Mouse (Mus musculus) midbrain, embryonic 16.5 days (tissue): ENCODE results near the gene Erbb2. TPM values are rescaled to one million over a fixed set of nuclear protein-coding genes. Genes with fewer than 3 reads are reported as not detected.

Experiments
- ATAC-seq: fragments of 200-750 bp; cut with Nextera tagmentation; 2 replicates; pipeline ENCODE4 v1.8.0; 2017; ENCODE audit warnings: moderate TSS enrichment
- H3K27ac ChIP-seq: fragments of 300-500 bp; sonication (generic); 2 replicates; pipeline ENCODE4 v1.5.1; 2014; ENCODE audit warnings: mild to moderate bottlenecking, low read length, mixed read lengths
- H3K27me3 ChIP-seq: fragments of 300-500 bp; sonication (generic); 2 replicates; pipeline ENCODE4 v1.6.1; 2014; ENCODE audit warnings: low read depth, low read length, mixed read lengths; ENCODE audit not compliant: control insufficient read depth, insufficient read depth
- H3K36me3 ChIP-seq: fragments of 300-500 bp; sonication (generic); 2 replicates; pipeline ENCODE4 v1.6.1; 2014; ENCODE audit warnings: mild to moderate bottlenecking, low read length, moderate library complexity, mixed read lengths; ENCODE audit not compliant: control insufficient read depth, insufficient read depth
- H3K4me1 ChIP-seq: fragments of 300-500 bp; sonication (generic); 2 replicates; pipeline ENCODE4 v1.6.1; 2014; ENCODE audit warnings: mild to moderate bottlenecking, low read length, mixed read lengths; ENCODE audit not compliant: control insufficient read depth, insufficient read depth
- H3K4me2 ChIP-seq: fragments of 300-500 bp; sonication (generic); 2 replicates; pipeline ENCODE4 v1.6.1; 2014; ENCODE audit warnings: mild to moderate bottlenecking, low read length, mixed read lengths
- H3K4me3 ChIP-seq: fragments of 300-500 bp; sonication (generic); 2 replicates; pipeline ENCODE4 v1.5.1; 2014; ENCODE audit warnings: low read depth, mild to moderate bottlenecking, low read length, moderate library complexity, mixed read lengths
- H3K9ac ChIP-seq: fragments of 300-500 bp; sonication (generic); 2 replicates; pipeline ENCODE4 v1.6.1; 2014; ENCODE audit warnings: low read depth, low read length, mixed read lengths
- H3K9me3 ChIP-seq: fragments of 300-500 bp; sonication (generic); replicated peaks from 2 replicates; pipeline ENCODE4 v1.6.1; 2014; ENCODE audit warnings: mild to moderate bottlenecking, low read length, mixed read lengths; ENCODE audit not compliant: control insufficient read depth, poor library complexity, severe bottlenecking
- WGBS: fragments of 180-500 bp; shearing (Covaris S2); extraction: QIAGEN DNeasy Blood & Tissue Kit; methylation state at CpG from one replicate; pipeline ENCODE4 v1.1.7; 2014; 5-methylcytosine and 5-hydroxymethylcytosine counted together
- polyA plus RNA-seq: library from polyadenylated mRNA; unstranded; fragments of >200 nt; fragmentation: Nextera tagmentation; extraction: Ambion mirVana; gene quantifications from 2 replicates; pipeline ENCODE4 v1.2.1, GENCODE M21; 2015

Gene Erbb2
- polyA plus RNA-seq, 1 experiment from 2014 or later, result 5.7 TPM

- Histone ChIP-seq H3K4me3 (no peak overlapping the region), H3K9ac (no peak overlapping the region), H3K4me1 (peaks cover 4% of the 10 kb centered on the region), H3K36me3 (no peaks in the 10 kb centered on the region), H3K9me3 (no peaks in the 10 kb centered on the region; the same call in 1 of the 2 replicates), H3K27me3 (peaks cover 23% of the 10 kb centered on the region), H3K4me2 (no peak overlapping the region), H3K27ac (no peak overlapping the region)
- ATAC-seq, result no peak
- 92% methylated on average over 6 of the region's 6 CpGs for WGBS
Measured at GRCm38 (mm10) chr11:98462255-98462654, 50.0 kb downstream of the Erbb2 start.

DNA sequence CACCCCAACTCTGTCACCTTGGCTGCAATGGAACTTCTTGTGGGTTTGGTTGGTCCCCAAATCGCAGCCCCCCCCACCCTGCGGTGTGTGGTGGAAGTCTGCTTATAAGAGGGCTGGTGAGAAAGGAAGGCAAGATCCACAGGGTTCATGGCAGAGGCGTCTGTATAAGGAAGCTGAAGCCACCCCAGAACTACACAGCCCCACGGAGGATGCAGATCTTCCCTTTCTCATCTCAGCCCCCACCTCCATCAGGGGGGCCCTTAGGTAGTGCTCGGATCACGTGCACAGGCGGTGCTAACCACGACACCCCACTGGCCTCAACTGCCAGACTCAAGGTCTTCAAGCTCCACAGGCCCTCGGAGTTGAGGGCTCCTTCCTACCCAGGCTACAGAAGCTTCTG, 51.6 kb downstream of the Erbb2 start:
- Histone ChIP-seq H3K9me3 (no peaks in the 10 kb centered on the region; the same call in 1 of the 2 replicates), H3K9ac (no peak overlapping the region), H3K27ac (no peak overlapping the region), H3K4me1 (no peaks in the 10 kb centered on the region), H3K36me3 (no peaks in the 10 kb centered on the region), H3K4me3 (no peak overlapping the region), H3K27me3 (peaks cover 15% of the 10 kb centered on the region), H3K4me2 (no peak overlapping the region)
- WGBS, result 88% methylated on average over 9 of the region's 9 CpGs
- ATAC-seq, result no peak

DNA sequence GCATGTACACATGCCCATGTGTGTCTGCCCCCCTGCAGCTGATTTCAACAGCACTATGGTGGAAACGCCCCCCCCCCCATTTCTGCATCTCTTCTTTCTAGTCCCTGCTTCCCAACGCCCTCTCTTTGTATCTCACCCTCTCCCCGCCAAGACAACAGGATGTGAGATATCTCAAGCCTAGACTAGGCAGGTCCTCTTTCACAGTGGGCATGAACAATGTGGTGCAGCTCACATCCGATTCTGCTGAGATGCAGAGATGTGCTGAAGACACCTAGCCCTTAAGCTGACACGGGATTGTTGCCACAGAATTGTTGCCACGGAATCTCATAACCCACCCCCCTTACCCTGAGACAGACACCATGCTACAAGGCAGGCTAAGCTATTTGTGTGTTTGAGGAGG, 52.2 kb downstream of the Erbb2 start:
- ATAC-seq, result no peak
- WGBS, result 80% methylated on average over 6 of the region's 6 CpGs

DNA sequence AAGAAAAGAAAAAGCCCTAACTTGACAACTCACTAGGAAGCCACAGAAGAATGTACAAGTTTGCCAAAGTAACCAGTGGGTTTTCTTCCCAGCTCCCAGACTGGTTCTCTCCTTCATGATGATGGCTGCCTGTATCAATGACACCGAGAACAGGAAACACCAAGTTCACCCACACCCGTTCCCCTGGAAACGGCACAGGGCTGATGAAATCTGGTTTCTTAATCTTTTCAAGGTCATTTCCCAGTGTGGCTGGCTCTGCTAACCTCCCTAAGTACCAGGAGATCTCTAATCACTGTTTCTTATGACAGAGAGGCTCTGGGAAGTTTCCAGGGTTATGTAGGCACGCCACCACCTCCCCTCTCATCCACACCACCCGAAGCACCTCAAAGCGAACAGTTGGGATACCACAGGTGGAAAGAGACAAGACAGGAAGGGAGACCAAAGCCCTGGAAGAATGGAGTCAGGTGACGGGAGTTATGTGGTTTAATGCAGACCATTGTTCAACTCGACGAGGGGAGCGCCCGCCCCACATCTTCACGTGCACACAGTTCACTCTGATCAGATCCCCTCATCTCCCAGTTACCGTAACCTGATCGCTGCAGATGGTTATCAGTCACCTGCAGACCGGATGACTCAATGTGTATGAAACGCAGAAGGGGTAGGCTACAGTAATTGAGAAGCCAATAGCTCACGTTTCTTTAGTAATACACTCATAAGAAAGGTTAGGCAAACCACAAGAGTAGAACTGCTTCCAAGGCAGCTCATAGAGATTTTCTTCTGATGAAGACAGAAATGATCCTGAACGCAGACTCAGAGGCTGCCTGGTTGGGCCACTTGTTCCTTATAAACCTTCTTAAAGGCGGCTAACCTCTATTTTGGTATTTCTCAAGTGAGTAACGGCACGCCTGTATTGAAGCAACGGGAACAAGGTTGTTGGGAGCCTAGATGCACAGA, 57.8 kb downstream of the Erbb2 start:
- WGBS, result 80% methylated on average over 22 of the region's 22 CpGs
- H3K36me3 ChIP-seq, result no peaks in the 10 kb centered on the region
- no peaks in the 10 kb centered on the region for H3K4me1 ChIP-seq
- H3K4me2 ChIP-seq, result no peak overlapping the region
- no peak overlapping the region for H3K9ac ChIP-seq
- no peak overlapping the region for H3K4me3 ChIP-seq
- H3K9me3 ChIP-seq, result no peaks in the 10 kb centered on the region; the same call in 1 of the 2 replicates
- no peaks in the 10 kb centered on the region for H3K27me3 ChIP-seq
- H3K27ac ChIP-seq, result no peak overlapping the region
- ATAC-seq, result no peak

More for the DNA sequence above, 52.2 kb downstream of the Erbb2 start:
- H3K36me3 ChIP-seq, result no peaks in the 10 kb centered on the region
- no peak overlapping the region for H3K9ac ChIP-seq
- H3K4me1 ChIP-seq, result no peaks in the 10 kb centered on the region
- H3K27ac ChIP-seq, result no peak overlapping the region
- peaks cover 9% of the 10 kb centered on the region; the same call in 1 of the 2 replicates for H3K27me3 ChIP-seq
- H3K4me2 ChIP-seq, result no peak overlapping the region
- no peaks in the 10 kb centered on the region; the same call in 1 of the 2 replicates for H3K9me3 ChIP-seq
- H3K4me3 ChIP-seq, result no peak overlapping the region

DNA sequence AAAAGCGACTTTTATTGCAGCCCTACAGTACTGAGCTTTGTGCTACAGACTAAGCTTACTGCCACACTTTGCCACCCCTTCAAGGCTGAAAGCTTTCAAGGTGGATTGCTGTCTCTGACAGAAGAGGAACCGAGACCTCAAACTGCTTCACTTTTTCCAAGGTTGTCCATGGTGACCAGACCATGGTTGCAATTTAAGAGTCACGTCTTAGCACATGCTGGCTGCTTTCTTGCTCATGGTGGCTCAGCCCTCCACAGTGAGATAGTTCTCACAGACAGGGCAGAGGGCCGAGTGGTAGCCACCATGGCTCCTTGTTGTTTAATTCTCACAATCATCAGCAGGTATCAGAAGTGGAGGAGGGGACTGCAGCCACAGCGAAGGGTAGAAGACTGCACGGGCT, 58.5 kb downstream of the Erbb2 start:
- no peak for ATAC-seq
- Histone ChIP-seq H3K4me3 (no peak overlapping the region), H3K9ac (no peak overlapping the region), H3K4me2 (no peak overlapping the region), H3K27ac (no peak overlapping the region), H3K27me3 (no peaks in the 10 kb centered on the region), H3K36me3 (no peaks in the 10 kb centered on the region), H3K4me1 (no peaks in the 10 kb centered on the region), H3K9me3 (no peaks in the 10 kb centered on the region; the same call in 1 of the 2 replicates)
- WGBS, result 82% methylated on average over 6 of the region's 6 CpGs

- ATAC-seq, result no peak
- no peaks in the 10 kb centered on the region for H3K27me3 ChIP-seq
- H3K9me3 ChIP-seq, result no peaks in the 10 kb centered on the region
- H3K4me3 ChIP-seq, result no peak overlapping the region
- 25% methylated on average over 4 of the region's 4 CpGs for WGBS
- no peaks in the 10 kb centered on the region for H3K36me3 ChIP-seq
- no peak overlapping the region for H3K27ac ChIP-seq
- no peaks in the 10 kb centered on the region for H3K4me1 ChIP-seq
- no peak overlapping the region for H3K4me2 ChIP-seq
- no peak overlapping the region for H3K9ac ChIP-seq
Measured at GRCm38 (mm10) chr11:98472696-98473095, 60.4 kb downstream of the Erbb2 start.

DNA sequence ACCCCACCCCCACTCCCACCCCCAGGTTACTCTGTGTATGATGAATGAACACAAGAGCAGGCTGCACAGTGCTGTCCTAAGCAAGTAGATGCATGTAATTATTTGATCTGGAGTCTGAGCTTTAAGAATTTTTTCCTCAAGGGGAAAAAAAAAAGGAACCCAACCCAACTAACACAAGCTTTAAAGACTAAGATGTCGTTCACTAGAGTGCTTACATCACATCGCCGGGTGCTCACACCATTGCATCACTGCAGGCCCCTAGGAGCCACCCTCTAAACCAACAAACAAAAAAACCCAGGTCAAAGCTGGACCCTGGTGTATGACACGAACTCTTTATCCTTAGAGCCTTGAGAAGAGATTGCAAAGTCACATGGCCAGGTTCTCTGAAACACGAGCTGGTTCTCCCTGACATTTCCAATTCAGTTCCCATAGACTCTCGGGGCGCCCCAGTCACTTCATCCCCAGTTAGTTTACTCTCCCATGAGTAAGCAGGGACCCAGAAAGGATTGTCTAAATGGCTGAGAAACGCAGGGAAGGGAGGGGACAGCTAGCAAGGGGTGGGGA, 61.7 kb downstream of the Erbb2 start:
- H3K27me3 ChIP-seq, result no peaks in the 10 kb centered on the region
- H3K36me3 ChIP-seq, result no peaks in the 10 kb centered on the region
- no peak overlapping the region for H3K4me2 ChIP-seq
- no peak overlapping the region for H3K9ac ChIP-seq
- H3K4me1 ChIP-seq, result no peaks in the 10 kb centered on the region
- ATAC-seq, result no peak
- WGBS, result 61% methylated on average over 8 of the region's 8 CpGs
- no peaks in the 10 kb centered on the region for H3K9me3 ChIP-seq
- H3K4me3 ChIP-seq, result no peak overlapping the region
- no peak overlapping the region for H3K27ac ChIP-seq

DNA sequence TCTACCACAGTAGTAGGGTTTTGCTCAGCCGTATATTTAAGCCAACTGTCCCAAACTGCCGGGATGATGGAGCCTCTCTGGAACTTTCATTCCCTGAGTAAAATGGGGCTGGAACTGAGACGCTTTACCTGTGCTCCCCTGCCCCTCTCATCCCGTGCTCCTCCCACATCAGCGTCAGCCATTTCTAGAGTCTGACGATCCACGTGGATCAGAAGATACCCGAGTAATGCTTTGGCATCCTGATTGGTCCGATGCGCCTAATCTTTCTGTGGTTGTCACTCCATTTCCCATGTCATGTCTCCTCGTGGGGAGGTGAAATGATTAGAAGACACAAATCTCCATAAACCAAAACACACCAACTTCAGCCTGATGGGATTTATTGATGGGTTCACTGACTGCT, 62.7 kb downstream of the Erbb2 start:
- Histone ChIP-seq H3K27me3 (no peaks in the 10 kb centered on the region), H3K9me3 (no peaks in the 10 kb centered on the region), H3K4me2 (no peak overlapping the region), H3K4me1 (no peaks in the 10 kb centered on the region), H3K4me3 (no peak overlapping the region), H3K9ac (no peak overlapping the region), H3K36me3 (no peaks in the 10 kb centered on the region), H3K27ac (no peak overlapping the region)
- no peak for ATAC-seq
- WGBS, result 85% methylated on average over 11 of the region's 11 CpGs
